Mouse (Mus musculus): ENCODE measurements around the gene Tmem217. TPM values are rescaled to one million over a fixed set of nuclear protein-coding genes. Genes with fewer than 3 reads are reported as not detected.
A peak's percentile ranks its signal among the peaks of the same experiment; 100 is the strongest.

Gene Tmem217
- polyA plus RNA-seq, 1 experiment from 2014 or later = not detected

DNA sequence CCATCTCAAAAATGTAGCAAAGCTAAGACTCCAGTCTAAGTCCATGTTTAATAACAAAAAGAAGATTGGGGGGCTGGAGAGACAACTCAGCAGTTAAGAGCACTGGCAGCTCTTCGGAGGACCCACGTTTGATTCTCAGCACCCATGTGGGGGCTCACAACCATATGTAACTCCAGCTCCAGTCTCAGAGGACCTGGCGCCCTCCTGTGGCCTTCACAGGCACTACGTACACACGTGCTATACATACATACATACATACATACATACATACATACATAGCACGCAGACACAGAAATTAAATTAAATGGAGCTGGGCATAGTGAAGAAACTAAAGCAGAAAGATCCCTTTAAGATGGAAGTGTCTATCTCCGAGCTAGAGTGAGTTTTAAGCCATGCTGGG lies 69.6 kb downstream of the Tmem217 start:
- Histone ChIP-seq H3K27me3 (replicated peaks; ENCODE audit: control insufficient read depth, insufficient read depth, low read length) (no peaks in the 10 kb centered on the region), H3K4me2 (replicated peaks; ENCODE audit: low read depth) (no peak overlapping the region), H3K4me3 (ENCODE audit: low read depth, low read length) (no peak overlapping the region), H3K36me3 (ENCODE audit: control insufficient read depth, insufficient read depth) (no peaks in the 10 kb centered on the region), H3K9me3 (ENCODE audit: control insufficient read depth) (0 out of 2 replicates have a peak, but pooled peaks cover 3% of the 10 kb centered on the region), H3K9ac (ENCODE audit: low read depth, low read length) (no peak overlapping the region), H3K4me1 (replicated peaks; ENCODE audit: control insufficient read depth, insufficient read depth, low read length) (no peaks in the 10 kb centered on the region), H3K27ac (ENCODE audit: low read depth, low read length) (no peak overlapping the region)
- peak; percentile 42; the same call in 1 of the 2 replicates for TF ChIP-seq CTCF (IDR thresholded peaks at IDR 0.05; ENCODE audit: low read depth)
- ATAC-seq = no peak
- 95% methylated on average over 7 of the region's 7 CpGs for whole genome bisulfite sequencing

DNA sequence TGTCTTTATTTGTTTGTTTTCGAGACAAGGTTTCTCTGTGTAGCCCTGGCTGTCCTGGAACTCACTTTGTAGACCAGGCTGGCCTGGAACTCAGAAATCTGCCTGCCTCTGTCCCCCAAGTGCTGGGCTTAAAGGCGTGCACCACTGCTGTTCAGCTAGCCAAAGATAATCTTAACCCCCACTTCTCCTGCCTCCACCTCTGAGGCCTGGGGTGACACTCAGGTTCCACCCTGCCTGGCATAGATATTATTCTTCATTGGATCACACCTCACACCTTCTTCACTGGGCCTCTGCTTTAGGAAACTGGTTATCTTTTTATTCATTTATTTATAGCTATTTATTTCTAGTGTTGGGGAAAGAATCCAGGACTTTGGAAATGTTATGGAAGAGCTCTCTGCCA lies 71.9 kb downstream of the Tmem217 start:
- no peak overlapping the region for H3K4me3 ChIP-seq (ENCODE audit: low read depth, low read length)
- no peak for TF ChIP-seq CTCF (IDR thresholded peaks at IDR 0.05; ENCODE audit: low read depth)
- 67% methylated on average over 2 of the region's 2 CpGs for whole genome bisulfite sequencing
- H3K36me3 ChIP-seq (ENCODE audit: control insufficient read depth, insufficient read depth) = no peaks in the 10 kb centered on the region
- no peaks in the 10 kb centered on the region for H3K27me3 ChIP-seq (replicated peaks; ENCODE audit: control insufficient read depth, insufficient read depth, low read length)
- no peak overlapping the region for H3K27ac ChIP-seq (ENCODE audit: low read depth, low read length)
- 0 out of 2 replicates have a peak, but pooled peaks cover 3% of the 10 kb centered on the region for H3K9me3 ChIP-seq (ENCODE audit: control insufficient read depth)
- no peak for ATAC-seq
- no peaks in the 10 kb centered on the region for H3K4me1 ChIP-seq (replicated peaks; ENCODE audit: control insufficient read depth, insufficient read depth, low read length)
- H3K4me2 ChIP-seq (replicated peaks; ENCODE audit: low read depth) = no peak overlapping the region
- H3K9ac ChIP-seq (ENCODE audit: low read depth, low read length) = no peak overlapping the region

GRCm38 (mm10) chr17:29478271-29478670 lies 73.9 kb downstream of the Tmem217 start:
- WGBS = 69% methylated on average over 4 of the region's 4 CpGs
- Histone ChIP-seq H3K27ac (ENCODE audit: low read depth, low read length) (no peak overlapping the region), H3K9ac (ENCODE audit: low read depth, low read length) (no peak overlapping the region), H3K4me2 (replicated peaks; ENCODE audit: low read depth) (no peak overlapping the region), H3K36me3 (ENCODE audit: control insufficient read depth, insufficient read depth) (no peaks in the 10 kb centered on the region), H3K4me1 (replicated peaks; ENCODE audit: control insufficient read depth, insufficient read depth, low read length) (no peaks in the 10 kb centered on the region), H3K9me3 (ENCODE audit: control insufficient read depth) (0 out of 2 replicates have a peak, but pooled peaks cover 3% of the 10 kb centered on the region), H3K27me3 (replicated peaks; ENCODE audit: control insufficient read depth, insufficient read depth, low read length) (no peaks in the 10 kb centered on the region), H3K4me3 (ENCODE audit: low read depth, low read length) (no peak overlapping the region)
- TF ChIP-seq CTCF (IDR thresholded peaks at IDR 0.05; ENCODE audit: low read depth) = no peak
- no peak for ATAC-seq

GRCm38 (mm10) chr17:29477357-29477756 lies 74.8 kb downstream of the Tmem217 start:
- no peak for ATAC-seq
- TF ChIP-seq CTCF (IDR thresholded peaks at IDR 0.05; ENCODE audit: low read depth) = no peak
- no peaks in the 10 kb centered on the region for H3K36me3 ChIP-seq (ENCODE audit: control insufficient read depth, insufficient read depth)
- no peak overlapping the region for H3K27ac ChIP-seq (ENCODE audit: low read depth, low read length)
- H3K9me3 ChIP-seq (ENCODE audit: control insufficient read depth) = no peaks in the 10 kb centered on the region
- no peak overlapping the region for H3K9ac ChIP-seq (ENCODE audit: low read depth, low read length)
- no peaks in the 10 kb centered on the region for H3K27me3 ChIP-seq (replicated peaks; ENCODE audit: control insufficient read depth, insufficient read depth, low read length)
- WGBS = 93% methylated on average over 10 of the region's 10 CpGs
- H3K4me1 ChIP-seq (replicated peaks; ENCODE audit: control insufficient read depth, insufficient read depth, low read length) = no peaks in the 10 kb centered on the region
- H3K4me2 ChIP-seq (replicated peaks; ENCODE audit: low read depth) = no peak overlapping the region
- no peak overlapping the region for H3K4me3 ChIP-seq (ENCODE audit: low read depth, low read length)

- TF ChIP-seq CTCF (IDR thresholded peaks at IDR 0.05; ENCODE audit: low read depth) = no peak
- 75% methylated on average over 4 of the region's 4 CpGs for WGBS
Observed at GRCm38 (mm10) chr17:29476461-29476860, 75.7 kb downstream of the Tmem217 start.

More at GRCm38 (mm10) chr17:29476461-29476860, 75.7 kb downstream of the Tmem217 start:
- H3K9me3 ChIP-seq (ENCODE audit: control insufficient read depth) = no peaks in the 10 kb centered on the region; the same call in 1 of the 2 replicates
- no peak for ATAC-seq
- no peak overlapping the region for H3K27ac ChIP-seq (ENCODE audit: low read depth, low read length)
- H3K9ac ChIP-seq (ENCODE audit: low read depth, low read length) = no peak overlapping the region
- H3K27me3 ChIP-seq (replicated peaks; ENCODE audit: control insufficient read depth, insufficient read depth, low read length) = no peaks in the 10 kb centered on the region
- no peak overlapping the region for H3K4me3 ChIP-seq (ENCODE audit: low read depth, low read length)
- H3K4me2 ChIP-seq (replicated peaks; ENCODE audit: low read depth) = no peak overlapping the region
- no peaks in the 10 kb centered on the region for H3K4me1 ChIP-seq (replicated peaks; ENCODE audit: control insufficient read depth, insufficient read depth, low read length)
- H3K36me3 ChIP-seq (ENCODE audit: control insufficient read depth, insufficient read depth) = no peaks in the 10 kb centered on the region

Small RNA genes lying within 50 kb of the gene (microRNA-seq; reads per million reads assigned to microRNA genes)
- not detected for gene Mir7667

Other genes starting within 250 kb of the Tmem217 start
- gene Pi16, start 234.7 kb downstream of the Tmem217 start, polyA plus RNA-seq (2015; fragmentation: Nextera tagmentation; extraction: Ambion mirVana) = 0.73 and 0.76 TPM in 2 replicates
- 139 and 143 TPM in 2 replicates for gene Mtch1, start 204.5 kb downstream of the Tmem217 start, polyA plus RNA-seq (2015; fragmentation: Nextera tagmentation; extraction: Ambion mirVana)
- gene Fgd2, start 191.5 kb downstream of the Tmem217 start, polyA plus RNA-seq (2015; fragmentation: Nextera tagmentation; extraction: Ambion mirVana) = 4.9 and 6.0 TPM in 2 replicates
- 16.8 and 18.9 TPM in 2 replicates for gene Pim1, start 61.6 kb downstream of the Tmem217 start, polyA plus RNA-seq (2015; fragmentation: Nextera tagmentation; extraction: Ambion mirVana)
- gene Gm17657, start 2.7 kb downstream of the Tmem217 start, polyA plus RNA-seq (2015; fragmentation: Nextera tagmentation; extraction: Ambion mirVana) = not detected in 2 replicates
- 8.6 TPM in 2 replicates for gene Tbc1d22b, start 2.6 kb downstream of the Tmem217 start, polyA plus RNA-seq (2015; fragmentation: Nextera tagmentation; extraction: Ambion mirVana)
- gene Rnf8, start 62.4 kb upstream of the Tmem217 start, polyA plus RNA-seq (2015; fragmentation: Nextera tagmentation; extraction: Ambion mirVana) = 26.7 and 29.1 TPM in 2 replicates
- 0.81 and 0.82 TPM in 2 replicates for gene Gm28043, start 62.5 kb upstream of the Tmem217 start, polyA plus RNA-seq (2015; fragmentation: Nextera tagmentation; extraction: Ambion mirVana)
- 68.9 and 70.4 TPM in 2 replicates for gene Cmtr1, start 108.2 kb upstream of the Tmem217 start, polyA plus RNA-seq (2015; fragmentation: Nextera tagmentation; extraction: Ambion mirVana)
- 5.9 and 6.6 TPM in 2 replicates for gene Ccdc167, start 164.7 kb upstream of the Tmem217 start, polyA plus RNA-seq (2015; fragmentation: Nextera tagmentation; extraction: Ambion mirVana)